Mouse (Mus musculus) neural tube, embryonic 15.5 days (tissue): ENCODE results near the gene Slc12a7. TPM values are rescaled to one million over a fixed set of nuclear protein-coding genes. Genes with fewer than 3 reads are reported as not detected.

Source experiments
- ATAC-seq: fragments of 200-750 bp; cut with Nextera tagmentation; 2 replicates; pipeline ENCODE4 v1.8.0; 2017; ENCODE audit warnings: mild to moderate bottlenecking, moderate TSS enrichment, moderate library complexity; ENCODE audit not compliant: low FRiP score
- H3K27ac ChIP-seq: fragments of 300-500 bp; sonication (generic); replicated peaks from 2 replicates; pipeline ENCODE4 v1.5.1; 2015; ENCODE audit warnings: mild to moderate bottlenecking, inconsistent platforms
- H3K27me3 ChIP-seq: fragments of 300-500 bp; sonication (generic); replicated peaks from 2 replicates; pipeline ENCODE4 v1.6.1; 2015; ENCODE audit warnings: inconsistent platforms
- H3K36me3 ChIP-seq: fragments of 300-500 bp; sonication (generic); 2 replicates; pipeline ENCODE4 v1.6.1; 2015; ENCODE audit warnings: inconsistent platforms
- H3K4me1 ChIP-seq: fragments of 300-500 bp; sonication (generic); 2 replicates; pipeline ENCODE4 v1.6.1; 2015; ENCODE audit warnings: inconsistent platforms
- H3K4me2 ChIP-seq: fragments of 300-500 bp; sonication (generic); 2 replicates; pipeline ENCODE4 v1.6.1; 2015; ENCODE audit warnings: inconsistent platforms, mild to moderate bottlenecking, moderate library complexity
- H3K4me3 ChIP-seq: fragments of 300-500 bp; sonication (generic); replicated peaks from 2 replicates; pipeline ENCODE4 v1.5.1; 2015; ENCODE audit warnings: mild to moderate bottlenecking, inconsistent platforms
- H3K9ac ChIP-seq: fragments of 300-500 bp; sonication (generic); replicated peaks from 2 replicates; pipeline ENCODE4 v1.6.1; 2015; ENCODE audit warnings: mild to moderate bottlenecking, inconsistent platforms
- H3K9me3 ChIP-seq: fragments of 300-500 bp; sonication (generic); replicated peaks from 2 replicates; pipeline ENCODE4 v1.6.1; 2016; ENCODE audit warnings: inconsistent platforms
- WGBS: fragments of 180-500 bp; shearing (Covaris S2); methylation state at CpG from one replicate; pipeline ENCODE4 v1.1.7; 2015; ENCODE audit warnings: mixed read lengths; 5-methylcytosine and 5-hydroxymethylcytosine counted together
- polyA plus RNA-seq: library from polyadenylated mRNA; unstranded; fragments of >200 nt; fragmentation: Nextera tagmentation; extraction: Ambion mirVana; gene quantifications from 2 replicates; pipeline ENCODE4 v1.2.1, GENCODE M21; 2015

Slc12a7 gene
- polyA plus RNA-seq, 1 experiment from 2014 or later = 7.4 TPM

GRCm38 (mm10) chr13:73793171-73793570, 60.3 kb downstream of the Slc12a7 start:
- no peak overlapping the region for H3K27ac ChIP-seq
- 93% methylated on average over 5 of the region's 5 CpGs for WGBS
- no peak overlapping the region for H3K4me3 ChIP-seq
- H3K9ac ChIP-seq = no peak overlapping the region
- H3K9me3 ChIP-seq = no peaks in the 10 kb centered on the region
- peaks cover 12% of the 10 kb centered on the region; the same call in 1 of the 2 replicates for H3K36me3 ChIP-seq
- no peak for ATAC-seq
- no peak overlapping the region for H3K4me2 ChIP-seq
- no peaks in the 10 kb centered on the region for H3K4me1 ChIP-seq
- no peaks in the 10 kb centered on the region for H3K27me3 ChIP-seq

GRCm38 (mm10) chr13:73799110-73799509, 66.2 kb downstream of the Slc12a7 start:
- Histone ChIP-seq H3K27me3 (no peaks in the 10 kb centered on the region), H3K36me3 (peaks cover 19% of the 10 kb centered on the region; the same call in 1 of the 2 replicates), H3K9me3 (no peaks in the 10 kb centered on the region), H3K27ac (no peak overlapping the region), H3K4me3 (no peak overlapping the region), H3K4me1 (no peaks in the 10 kb centered on the region), H3K9ac (no peak overlapping the region), H3K4me2 (no peak overlapping the region)
- ATAC-seq = no peak
- WGBS = 80% methylated on average over 5 of the region's 5 CpGs

GRCm38 (mm10) chr13:73803450-73804178, 70.7 kb downstream of the Slc12a7 start:
- Histone ChIP-seq H3K36me3 (0 out of 2 replicates have a peak, but pooled peaks cover 7% of the 10 kb centered on the region), H3K4me3 (no peak overlapping the region), H3K9me3 (no peaks in the 10 kb centered on the region), H3K4me1 (no peaks in the 10 kb centered on the region), H3K4me2 (no peak overlapping the region), H3K27me3 (no peaks in the 10 kb centered on the region), H3K27ac (no peak overlapping the region), H3K9ac (no peak overlapping the region)
- WGBS = 91% methylated on average over 8 of the region's 8 CpGs
- no peak for ATAC-seq

- no peaks in the 10 kb centered on the region for H3K27me3 ChIP-seq
- WGBS = 96% methylated on average over 5 of the region's 5 CpGs
- H3K9ac ChIP-seq = no peak overlapping the region
- no peak for ATAC-seq
- H3K4me1 ChIP-seq = no peaks in the 10 kb centered on the region
- H3K4me3 ChIP-seq = no peak overlapping the region
- H3K27ac ChIP-seq = no peak overlapping the region
- no peaks in the 10 kb centered on the region for H3K9me3 ChIP-seq
- 0 out of 2 replicates have a peak, but pooled peaks cover 7% of the 10 kb centered on the region for H3K36me3 ChIP-seq
- H3K4me2 ChIP-seq = no peak overlapping the region
Measured at GRCm38 (mm10) chr13:73804914-73805313, 72.0 kb downstream of the Slc12a7 start.

- no peak for ATAC-seq
- no peaks in the 10 kb centered on the region for H3K36me3 ChIP-seq
- no peak overlapping the region for H3K4me3 ChIP-seq
- no peaks in the 10 kb centered on the region for H3K27me3 ChIP-seq
- no peaks in the 10 kb centered on the region for H3K4me1 ChIP-seq
- no peak overlapping the region for H3K9ac ChIP-seq
- H3K4me2 ChIP-seq = no peak overlapping the region
- H3K9me3 ChIP-seq = no peaks in the 10 kb centered on the region
- H3K27ac ChIP-seq = no peak overlapping the region
- 98% methylated on average over 3 of the region's 3 CpGs for WGBS
Measured at GRCm38 (mm10) chr13:73812936-73813335, 80.0 kb downstream of the Slc12a7 start.

GRCm38 (mm10) chr13:73814181-73814580, 81.3 kb downstream of the Slc12a7 start:
- Histone ChIP-seq H3K4me2 (no peak overlapping the region), H3K4me3 (no peak overlapping the region), H3K36me3 (no peaks in the 10 kb centered on the region), H3K9ac (no peak overlapping the region), H3K27ac (no peak overlapping the region), H3K27me3 (no peaks in the 10 kb centered on the region), H3K4me1 (no peaks in the 10 kb centered on the region), H3K9me3 (no peaks in the 10 kb centered on the region)
- no peak for ATAC-seq
- WGBS = 90% methylated on average over 7 of the region's 7 CpGs

GRCm38 (mm10) chr13:73816338-73816737, 83.4 kb downstream of the Slc12a7 start:
- Histone ChIP-seq H3K4me3 (no peak overlapping the region), H3K9ac (no peak overlapping the region), H3K9me3 (no peaks in the 10 kb centered on the region), H3K27me3 (no peaks in the 10 kb centered on the region), H3K4me2 (no peak overlapping the region), H3K27ac (no peak overlapping the region), H3K4me1 (no peaks in the 10 kb centered on the region), H3K36me3 (no peaks in the 10 kb centered on the region)
- WGBS = 84% methylated on average over 6 of the region's 6 CpGs
- ATAC-seq = no peak

GRCm38 (mm10) chr13:73818921-73819320, 86.0 kb downstream of the Slc12a7 start:
- 79% methylated on average over 3 of the region's 3 CpGs for WGBS

GRCm38 (mm10) chr13:73821251-73821650, 88.4 kb downstream of the Slc12a7 start:
- ATAC-seq = no peak
- Histone ChIP-seq H3K27me3 (no peaks in the 10 kb centered on the region), H3K9me3 (no peaks in the 10 kb centered on the region), H3K4me3 (no peak overlapping the region), H3K4me1 (no peaks in the 10 kb centered on the region), H3K27ac (no peak overlapping the region), H3K36me3 (0 out of 2 replicates have a peak, but pooled peaks cover 2% of the 10 kb centered on the region), H3K4me2 (no peak overlapping the region), H3K9ac (no peak overlapping the region)
- WGBS = 89% methylated on average over 7 of the region's 7 CpGs

More at GRCm38 (mm10) chr13:73818921-73819320, 86.0 kb downstream of the Slc12a7 start:
- no peaks in the 10 kb centered on the region for H3K9me3 ChIP-seq
- ATAC-seq = no peak
- H3K9ac ChIP-seq = no peak overlapping the region
- H3K27ac ChIP-seq = no peak overlapping the region
- 0 out of 2 replicates have a peak, but pooled peaks cover 2% of the 10 kb centered on the region for H3K36me3 ChIP-seq
- no peaks in the 10 kb centered on the region for H3K4me1 ChIP-seq
- no peak overlapping the region for H3K4me3 ChIP-seq
- H3K27me3 ChIP-seq = no peaks in the 10 kb centered on the region
- H3K4me2 ChIP-seq = no peak overlapping the region

- Histone ChIP-seq H3K27ac (no peak overlapping the region), H3K9me3 (no peaks in the 10 kb centered on the region), H3K4me2 (no peak overlapping the region), H3K27me3 (no peaks in the 10 kb centered on the region), H3K4me1 (no peaks in the 10 kb centered on the region), H3K9ac (no peak overlapping the region), H3K36me3 (0 out of 2 replicates have a peak, but pooled peaks cover 2% of the 10 kb centered on the region), H3K4me3 (no peak overlapping the region)
- 75% methylated on average over 4 of the region's 4 CpGs for WGBS
- no peak for ATAC-seq
Measured at GRCm38 (mm10) chr13:73822187-73822800, 89.4 kb downstream of the Slc12a7 start.

GRCm38 (mm10) chr13:73823711-73824110, 90.8 kb downstream of the Slc12a7 start:
- no peak overlapping the region for H3K4me3 ChIP-seq
- no peaks in the 10 kb centered on the region for H3K27me3 ChIP-seq
- no peak overlapping the region for H3K4me2 ChIP-seq
- H3K9ac ChIP-seq = no peak overlapping the region
- H3K36me3 ChIP-seq = 0 out of 2 replicates have a peak, but pooled peaks cover 2% of the 10 kb centered on the region
- no peaks in the 10 kb centered on the region for H3K9me3 ChIP-seq
- WGBS = 76% methylated on average over 6 of the region's 6 CpGs
- H3K4me1 ChIP-seq = no peaks in the 10 kb centered on the region
- H3K27ac ChIP-seq = no peak overlapping the region
- no peak for ATAC-seq

GRCm38 (mm10) chr13:73827243-73827642, 94.3 kb downstream of the Slc12a7 start:
- Histone ChIP-seq H3K4me2 (no peak overlapping the region), H3K4me1 (no peaks in the 10 kb centered on the region), H3K36me3 (0 out of 2 replicates have a peak, but pooled peaks cover 2% of the 10 kb centered on the region), H3K27ac (no peak overlapping the region), H3K4me3 (no peak overlapping the region), H3K9ac (no peak overlapping the region), H3K9me3 (no peaks in the 10 kb centered on the region), H3K27me3 (no peaks in the 10 kb centered on the region)
- 68% methylated on average over 8 of the region's 8 CpGs for WGBS
- no peak for ATAC-seq
